Mouse (Mus musculus) 3134 (cell line): ENCODE measurements around the gene Hhip.

Experiments used
- DNase-seq: peaks from one replicate; pipeline ENCODE4 v3.0.0-alpha.2; 2011; ENCODE audit warnings: low spot score; ENCODE audit not compliant: insufficient read length; ENCODE audit errors: extremely low read depth

Hhip gene

DNA sequence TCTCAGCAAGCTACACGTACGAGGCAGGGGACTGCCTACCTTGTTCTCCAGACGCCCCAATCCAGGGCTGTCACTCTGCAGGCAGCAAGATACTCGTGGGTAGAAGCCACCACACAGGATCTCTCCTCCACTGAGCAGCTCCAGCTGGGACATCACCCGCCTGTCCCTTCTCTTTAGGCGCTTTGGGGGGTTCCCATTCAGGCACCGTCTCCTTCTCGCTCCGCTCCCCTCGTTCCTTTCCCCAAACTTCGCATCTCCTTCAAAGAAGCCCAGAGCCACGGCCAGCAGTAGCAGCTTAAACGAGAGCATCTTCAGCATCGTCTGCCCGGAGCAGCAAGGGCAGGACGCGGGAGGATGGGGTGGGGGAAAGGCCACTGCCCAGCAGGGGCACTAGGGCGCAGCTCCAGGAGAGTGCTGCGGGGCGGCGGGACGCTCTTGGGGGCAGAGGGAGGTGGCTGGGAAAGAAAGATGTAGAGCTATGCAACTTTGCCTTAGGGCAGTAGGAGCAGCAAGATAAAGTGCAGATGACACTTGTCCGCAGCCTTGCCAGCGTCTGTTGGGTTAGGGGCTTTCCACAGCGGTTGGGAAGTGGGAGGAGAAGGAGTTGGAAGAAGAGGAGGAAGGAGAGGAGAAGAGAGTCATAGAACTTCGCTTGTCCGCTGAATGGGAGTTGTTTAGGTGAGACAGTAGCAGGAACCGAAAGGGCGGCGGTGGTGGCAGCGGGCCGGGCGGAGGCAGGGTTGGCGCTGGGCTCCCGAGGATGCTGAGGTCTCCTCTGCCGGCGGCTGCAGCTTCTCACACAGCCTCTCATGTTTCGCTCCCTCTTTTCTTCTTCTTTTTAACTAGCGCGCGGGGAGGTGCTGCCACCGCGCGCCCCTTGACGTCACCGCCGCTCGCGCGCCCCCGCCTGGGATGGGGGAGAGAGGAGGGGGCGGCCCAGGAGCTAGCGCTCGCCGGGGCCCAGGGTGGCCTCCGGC lies at the start of gene Hhip:
TSS of gene Hhip (minus strand) at position 809 of the 977 bp plus-strand sequence.
- no peak for DNase-seq

- no peak for DNase-seq
Observed at GRCm38 (mm10) chr8:80087021-80087420, 29.2 kb upstream of the Hhip start.

DNA sequence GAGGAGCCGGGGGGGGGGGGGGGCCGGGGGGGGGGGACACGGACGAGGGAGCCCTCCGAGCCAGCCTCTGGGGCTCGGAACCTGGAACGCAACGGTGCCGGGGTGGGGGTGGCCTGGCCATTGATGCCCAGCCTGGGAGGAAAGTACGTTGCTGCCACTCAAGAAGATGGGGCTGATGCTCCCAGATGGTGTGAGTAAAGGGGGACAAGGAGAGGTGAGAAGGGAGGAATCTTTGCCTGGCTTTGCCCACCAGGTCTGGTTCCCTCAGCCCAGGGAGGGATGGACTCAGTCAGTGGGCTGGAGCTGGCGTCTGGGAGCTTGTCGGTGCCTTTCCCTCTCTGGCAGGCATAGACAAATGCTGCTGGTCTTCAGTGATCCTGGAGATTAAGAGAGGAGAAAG lies 387 bp upstream of the Hhip start:
- no peak for DNase-seq

DNA sequence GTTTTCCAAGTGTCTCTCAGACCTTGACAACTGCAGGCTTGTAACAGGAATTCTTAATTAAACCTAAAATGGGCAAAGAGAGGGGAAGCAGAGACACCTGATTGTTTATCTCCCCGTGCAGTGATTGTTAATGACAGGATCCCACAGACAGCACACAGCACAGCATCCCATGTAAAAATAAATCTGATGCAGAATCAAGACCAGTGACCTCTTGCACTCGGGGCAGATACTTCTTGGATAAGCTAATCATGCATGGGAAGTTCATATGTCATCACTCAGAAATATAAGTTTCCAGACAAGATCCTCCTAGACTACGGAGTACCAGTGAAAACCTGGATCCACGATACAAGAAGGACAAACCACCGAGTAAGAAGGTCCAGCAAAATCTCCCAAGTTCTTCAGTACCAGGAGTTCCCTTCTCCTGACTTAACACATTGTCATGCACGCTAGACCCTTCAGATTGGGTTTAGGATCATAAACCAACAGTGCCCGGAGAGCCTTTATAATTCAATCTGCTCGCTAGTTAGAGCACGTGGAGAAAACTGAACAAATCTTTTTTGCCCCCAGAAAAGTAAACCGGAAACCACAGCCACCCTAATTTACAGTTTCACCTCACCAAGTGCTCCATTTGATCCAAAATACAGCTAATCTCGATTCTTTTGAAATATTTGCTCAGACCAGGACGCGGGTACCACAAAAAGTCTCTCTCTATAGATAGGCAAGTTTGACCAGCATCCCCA lies 1.3 kb downstream of the Hhip start:
- no peak for DNase-seq

DNA sequence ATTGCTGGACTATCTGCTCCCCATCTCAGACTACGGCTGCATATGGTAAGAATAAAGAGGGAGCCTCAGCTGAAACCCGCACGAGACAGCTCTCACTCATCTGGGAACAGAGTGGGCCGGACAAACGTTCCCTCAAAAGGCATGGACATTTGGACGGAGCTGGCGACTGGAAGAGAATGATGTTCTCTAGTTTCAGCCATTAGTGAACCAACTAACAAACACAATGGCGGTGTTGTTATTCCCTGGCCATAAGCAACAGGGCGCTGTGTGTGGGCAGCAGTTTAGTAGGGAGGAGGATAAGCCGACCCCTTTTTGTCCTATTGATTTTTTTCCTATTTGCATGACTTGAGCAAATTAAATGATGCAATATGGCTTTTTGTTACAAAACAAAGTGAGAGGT lies 2.0 kb downstream of the Hhip start:
- no peak for DNase-seq

DNA sequence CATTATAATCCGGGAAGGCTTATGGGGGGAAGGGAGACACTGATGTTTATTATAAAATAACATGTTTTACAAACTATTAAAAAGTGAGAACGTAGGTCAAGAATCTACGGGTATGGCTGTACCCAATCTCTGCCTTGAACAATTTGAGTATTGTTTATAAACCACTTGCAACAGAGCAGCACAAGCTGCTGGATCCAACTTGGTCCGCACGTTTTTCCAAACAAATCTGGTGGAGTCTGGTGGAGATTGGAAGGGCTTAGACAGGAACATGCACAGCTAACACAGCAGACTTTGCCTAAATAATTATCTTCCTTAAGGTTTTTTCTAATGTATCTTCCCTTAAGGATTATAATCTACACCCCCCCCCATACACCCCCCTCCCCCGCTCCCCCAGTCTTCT lies 2.7 kb downstream of the Hhip start:
- no peak for DNase-seq

GRCm38 (mm10) chr8:80054216-80054615 lies 3.6 kb downstream of the Hhip start:
- no peak for DNase-seq

DNA sequence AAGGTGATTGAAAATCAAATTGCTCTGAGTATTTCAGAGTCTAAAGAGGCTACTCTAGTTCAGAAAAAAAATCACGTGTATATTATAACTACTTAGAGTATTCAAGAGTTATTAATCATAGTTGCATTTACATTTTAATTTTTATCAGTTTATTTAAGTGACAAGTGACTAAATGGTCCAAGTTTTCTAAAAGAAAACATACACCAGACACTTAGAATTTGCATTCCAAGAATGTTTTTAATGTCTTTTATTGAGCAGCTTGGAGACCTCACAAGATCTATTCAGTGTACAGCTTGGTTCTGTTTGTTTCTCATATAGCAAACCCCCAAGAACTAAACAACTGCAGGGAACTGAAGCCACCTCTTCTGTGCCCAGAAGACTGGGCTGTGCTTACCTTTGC lies 5.0 kb downstream of the Hhip start:
- no peak for DNase-seq

DNA sequence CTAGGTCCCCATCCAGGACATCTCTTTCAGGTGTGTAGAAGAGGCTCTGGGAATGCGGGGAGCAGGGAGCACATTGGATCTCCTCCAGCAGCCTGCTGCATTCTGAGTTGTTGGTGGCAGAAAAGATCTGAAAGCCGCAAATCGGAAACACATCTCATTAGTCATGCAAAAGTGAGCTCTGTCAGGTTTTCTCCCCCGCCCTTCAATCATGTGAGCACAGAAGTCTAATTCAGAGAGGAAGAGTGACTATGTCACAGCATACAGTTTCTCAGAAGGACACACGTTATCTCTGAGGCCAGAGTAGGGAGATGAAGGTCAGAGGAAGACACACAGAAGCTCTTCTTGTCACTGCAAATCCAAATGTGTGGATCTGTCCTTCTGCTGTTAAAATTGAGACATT lies 6.3 kb downstream of the Hhip start:
- no peak for DNase-seq

DNA sequence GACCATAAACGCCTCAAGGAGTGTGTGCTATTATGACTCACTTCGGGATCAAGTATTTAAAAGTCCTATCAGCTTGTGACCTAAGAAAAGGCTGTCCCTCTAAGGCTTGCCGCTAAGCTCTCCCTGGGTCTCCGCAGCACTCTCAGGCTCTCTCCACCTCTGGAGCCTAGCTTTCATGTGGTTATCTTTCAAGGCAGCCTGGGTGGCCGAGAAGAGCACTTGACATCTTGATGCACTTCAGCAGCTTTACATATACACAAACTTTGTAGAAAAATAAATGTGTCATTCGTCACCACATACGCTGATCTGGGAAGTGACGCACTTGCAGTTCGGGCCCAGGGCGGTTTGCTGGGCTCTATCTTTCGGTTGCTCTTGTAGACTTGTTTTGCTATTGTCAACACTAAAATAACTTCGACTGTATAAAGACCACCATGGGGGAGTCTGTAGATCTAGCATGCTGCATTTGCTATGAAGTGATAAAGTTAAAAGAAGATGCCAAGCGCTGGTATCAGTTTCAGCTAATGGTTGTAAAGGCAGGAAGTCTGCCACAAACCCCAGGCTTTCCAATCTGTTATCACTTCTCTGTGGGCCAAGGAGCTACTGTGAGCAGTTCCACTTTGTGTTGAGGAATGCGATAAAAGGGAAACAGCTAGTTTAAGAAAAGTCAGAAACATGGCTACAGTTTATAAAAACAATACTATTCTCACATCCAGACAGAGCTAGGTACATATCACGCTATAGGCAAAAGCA lies 8.4 kb downstream of the Hhip start:
- no peak for DNase-seq

GRCm38 (mm10) chr8:80048256-80048655 lies 9.6 kb downstream of the Hhip start:
- DNase-seq: no peak

GRCm38 (mm10) chr8:80037644-80038253 lies 20.1 kb downstream of the Hhip start:
- DNase-seq: no peak

DNA sequence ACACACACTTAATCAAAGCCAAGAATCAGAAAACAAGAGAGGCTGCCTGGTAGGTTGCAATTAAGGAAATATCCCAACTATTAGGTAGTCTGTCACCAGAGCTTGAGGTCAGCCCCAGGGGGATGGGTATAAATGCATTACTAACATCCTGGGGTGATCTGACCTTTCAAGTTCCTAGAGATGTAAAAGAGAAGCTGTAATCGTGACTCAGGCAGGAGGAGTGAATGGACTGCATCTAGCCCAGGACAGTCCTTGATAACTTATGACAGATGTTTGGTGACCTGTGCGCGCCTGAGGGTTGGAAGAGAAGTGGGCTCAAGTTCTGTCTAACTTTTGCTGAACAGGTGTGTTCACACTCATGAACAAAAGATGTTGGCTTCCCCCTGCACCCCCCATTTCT lies 25.2 kb downstream of the Hhip start:
- no peak for DNase-seq

GRCm38 (mm10) chr8:80031330-80032293 lies 26.2 kb downstream of the Hhip start:
- no peak for DNase-seq

DNA sequence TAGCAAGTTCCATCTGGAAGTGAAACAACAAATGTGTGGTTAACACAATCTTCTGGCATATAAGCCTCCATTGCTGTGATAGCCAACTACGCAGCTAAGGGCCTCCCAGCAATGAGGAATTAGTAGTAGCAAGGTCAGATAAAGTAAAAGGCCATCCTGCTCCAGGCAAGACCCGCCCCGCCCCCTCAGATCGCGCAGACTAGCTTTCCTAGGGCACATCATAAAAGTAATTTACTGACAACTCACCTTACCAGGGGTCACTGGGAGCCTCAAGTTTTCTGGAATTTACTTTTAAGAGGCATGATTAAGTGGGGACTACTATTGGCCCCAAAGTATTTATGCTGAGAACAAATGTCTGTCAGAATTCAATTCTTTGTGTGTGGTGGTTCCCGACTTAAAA lies 28.2 kb downstream of the Hhip start:
- no peak for DNase-seq

DNA sequence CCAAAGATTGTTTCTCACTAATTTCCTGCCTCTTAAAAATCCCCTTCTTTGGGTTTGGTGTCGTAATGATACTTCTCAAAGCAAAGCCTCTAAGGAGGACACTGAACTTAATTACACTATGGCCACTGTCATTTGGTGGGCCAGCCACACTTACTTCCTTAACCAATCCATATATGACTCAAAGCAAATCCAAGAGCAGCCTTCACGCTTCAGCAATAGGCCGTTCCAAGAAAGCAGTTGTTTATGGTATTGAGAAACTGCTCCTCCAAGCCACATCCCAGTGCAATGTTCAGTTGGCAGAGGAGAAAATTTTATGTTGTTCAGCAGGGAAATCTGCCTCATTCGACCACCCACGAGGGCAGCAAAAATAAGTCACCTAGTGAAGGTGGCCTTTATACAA lies 37.3 kb downstream of the Hhip start:
- DNase-seq: no peak

DNA sequence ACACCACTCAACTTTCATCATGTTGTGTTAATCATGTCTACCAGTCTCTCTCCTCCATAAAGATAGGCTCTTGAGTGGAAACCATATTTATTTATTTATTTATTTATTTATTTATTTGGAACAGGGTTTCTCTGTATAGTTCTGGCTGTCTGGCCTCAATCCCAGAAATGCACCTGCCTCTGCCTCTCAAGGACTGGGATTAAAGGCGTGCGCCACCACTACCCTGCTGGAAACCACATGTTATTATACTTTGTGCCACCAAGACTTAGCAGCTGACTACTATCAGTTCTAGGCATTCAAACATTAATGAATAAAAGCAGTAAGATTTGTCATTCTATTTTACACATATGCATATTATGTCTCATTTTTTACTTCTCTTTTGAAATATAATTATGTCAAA lies 42.0 kb downstream of the Hhip start:
- no peak for DNase-seq

DNA sequence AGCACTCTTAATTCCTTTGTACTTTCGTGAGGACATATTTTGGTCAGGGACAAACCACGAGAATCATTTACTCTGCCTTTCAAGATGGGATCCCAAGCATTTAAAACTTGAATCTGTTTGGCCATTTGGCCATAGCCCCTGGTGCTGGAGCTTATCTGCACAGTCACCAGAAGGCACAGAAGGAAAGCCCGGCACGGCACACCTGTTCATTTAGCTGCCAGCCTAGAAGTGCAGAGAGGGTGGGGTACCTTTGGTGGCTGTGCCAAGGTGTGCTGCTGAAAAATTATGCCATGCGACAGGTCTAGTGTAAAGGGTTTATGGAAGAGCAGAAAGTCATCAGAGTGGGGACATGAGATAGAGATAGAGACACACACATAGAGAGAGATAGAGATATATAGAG lies 53.4 kb downstream of the Hhip start:
- DNase-seq: no peak

DNA sequence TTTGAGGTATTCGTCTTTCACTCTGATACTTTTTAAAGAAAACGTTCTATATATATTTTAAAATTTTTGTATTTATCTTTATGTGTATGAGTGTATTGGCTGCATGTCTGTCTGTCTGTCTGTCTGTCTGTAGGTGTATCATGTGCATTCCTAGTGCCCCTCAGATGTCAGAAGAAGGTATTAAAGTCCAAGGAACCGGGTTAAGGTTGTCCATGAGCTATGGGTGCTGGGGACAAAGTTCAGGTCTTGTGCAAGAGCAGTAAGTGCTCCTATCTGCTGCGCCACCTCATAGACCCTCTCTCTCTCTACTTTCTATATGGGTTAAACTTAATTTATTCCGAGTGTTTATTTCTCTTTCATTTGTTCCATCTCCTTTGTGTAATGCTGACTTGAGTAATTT lies 55.5 kb downstream of the Hhip start:
- DNase-seq: no peak

GRCm38 (mm10) chr8:79995075-79995474 lies 62.7 kb downstream of the Hhip start:
- peak; percentile 38 for DNase-seq
